Mouse (Mus musculus): ENCODE measurements around the gene Hs3st5. TPM values are rescaled to one million over a fixed set of nuclear protein-coding genes. Genes with fewer than 3 reads are reported as not detected.

The Hs3st5 gene
- polyA plus RNA-seq, 1 experiment from 2014 or later = 17.5 TPM

DNA sequence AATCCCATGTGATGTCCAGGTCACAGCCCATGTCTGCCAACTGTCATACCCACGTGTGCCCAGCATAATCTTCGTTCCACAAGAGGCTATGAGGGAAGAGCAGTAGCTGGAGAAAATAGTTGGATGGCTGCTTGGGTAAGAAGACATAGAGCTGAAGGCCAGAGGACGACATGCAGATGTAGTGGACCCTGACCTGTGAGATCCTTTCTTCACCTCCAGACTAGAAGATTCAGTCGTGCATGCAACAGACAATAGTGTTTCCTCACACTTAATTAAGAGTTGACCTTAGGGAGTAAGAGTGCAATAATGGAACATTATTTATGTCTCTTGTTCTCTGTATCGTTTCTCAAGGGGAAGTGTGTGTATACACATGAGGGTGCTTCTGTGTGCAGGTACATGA, 300.4 kb downstream of the Hs3st5 start:
- Histone ChIP-seq H3K36me3 (no peaks in the 10 kb centered on the region), H3K9ac (replicated peaks) (no peak overlapping the region), H3K9me3 (no peaks in the 10 kb centered on the region), H3K4me3 (replicated peaks) (no peak overlapping the region), H3K4me1 (replicated peaks) (peaks cover 4% of the 10 kb centered on the region; the same call in 1 of the 2 replicates), H3K4me2 (replicated peaks) (no peak overlapping the region), H3K27ac (no peak overlapping the region), H3K27me3 (no peaks in the 10 kb centered on the region)
- no peak for ATAC-seq
- WGBS = 62% methylated on average over 5 of the region's 5 CpGs

DNA sequence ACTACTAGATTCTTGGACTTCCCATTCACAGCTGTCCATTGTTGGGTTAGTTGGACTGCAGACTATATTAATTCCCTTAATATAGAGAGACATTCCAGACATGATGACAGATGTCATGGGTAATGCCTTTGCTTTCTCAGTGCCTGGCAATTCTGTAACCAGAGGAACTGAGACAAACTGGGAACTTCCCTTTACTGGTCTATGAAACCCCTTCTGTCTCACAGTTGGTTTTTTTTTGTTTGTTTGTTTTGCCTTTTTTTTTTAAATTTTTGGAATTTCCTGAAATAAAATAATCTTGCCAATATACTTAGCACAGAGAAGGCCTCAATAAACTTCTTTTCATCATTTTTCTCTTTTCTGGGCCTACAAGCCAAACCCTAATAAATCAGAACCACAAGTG, 312.3 kb downstream of the Hs3st5 start:
- no peak for ATAC-seq
- Histone ChIP-seq H3K27me3 (no peaks in the 10 kb centered on the region), H3K4me1 (replicated peaks) (no peaks in the 10 kb centered on the region), H3K27ac (no peak overlapping the region), H3K4me3 (replicated peaks) (no peak overlapping the region), H3K4me2 (replicated peaks) (no peak overlapping the region), H3K36me3 (no peaks in the 10 kb centered on the region), H3K9me3 (no peaks in the 10 kb centered on the region), H3K9ac (replicated peaks) (no peak overlapping the region)

DNA sequence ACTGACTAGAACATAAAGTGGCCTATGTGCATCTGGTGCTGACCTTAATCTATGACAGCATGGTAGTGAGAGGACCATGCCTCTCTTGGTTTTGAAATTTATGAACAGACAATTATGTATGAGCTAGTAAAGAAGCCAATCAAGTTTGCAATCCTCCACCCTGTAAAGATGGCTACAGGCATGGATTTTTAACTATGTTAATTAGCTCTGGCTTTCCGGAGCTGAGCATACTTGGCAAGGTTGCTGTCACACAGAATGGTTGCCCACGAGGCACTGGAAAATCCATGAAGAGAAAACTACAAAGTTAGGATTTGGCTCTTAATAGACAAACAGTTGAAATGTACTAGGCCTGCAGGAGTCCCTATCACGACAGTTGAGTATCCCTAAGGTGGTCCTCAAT, 322.5 kb downstream of the Hs3st5 start:
- H3K9me3 ChIP-seq = no peaks in the 10 kb centered on the region
- H3K4me2 ChIP-seq (replicated peaks) = no peak overlapping the region
- ATAC-seq = no peak
- WGBS = 73% methylated on average over 3 of the region's 3 CpGs
- no peak overlapping the region for H3K27ac ChIP-seq
- no peaks in the 10 kb centered on the region for H3K27me3 ChIP-seq
- H3K4me3 ChIP-seq (replicated peaks) = no peak overlapping the region
- no peaks in the 10 kb centered on the region for H3K4me1 ChIP-seq (replicated peaks)
- H3K36me3 ChIP-seq = no peaks in the 10 kb centered on the region
- H3K9ac ChIP-seq (replicated peaks) = no peak overlapping the region

DNA sequence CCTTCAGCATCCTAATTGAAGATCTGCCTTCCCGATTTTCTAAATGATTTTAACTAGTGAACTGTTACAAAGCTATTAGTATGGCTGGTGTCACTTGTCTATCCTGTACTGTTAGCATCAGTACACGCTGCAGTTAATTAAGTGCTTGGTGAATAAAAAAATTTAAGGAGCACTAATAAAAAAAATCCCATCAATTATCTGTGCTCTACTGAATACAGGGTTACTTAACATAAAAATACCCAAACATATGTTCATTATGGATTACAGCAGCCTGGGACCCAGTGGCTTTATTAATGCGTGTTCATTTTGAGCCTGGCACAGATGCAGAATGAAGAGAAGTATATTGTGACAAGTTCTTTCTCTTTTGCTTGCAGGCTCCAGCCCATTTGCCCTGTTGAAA, 325.6 kb downstream of the Hs3st5 start:
- Histone ChIP-seq H3K27ac (no peak overlapping the region), H3K27me3 (no peaks in the 10 kb centered on the region)
- 0 out of 2 replicates have a peak, but pooled peaks have one; percentile 27 for ATAC-seq

DNA sequence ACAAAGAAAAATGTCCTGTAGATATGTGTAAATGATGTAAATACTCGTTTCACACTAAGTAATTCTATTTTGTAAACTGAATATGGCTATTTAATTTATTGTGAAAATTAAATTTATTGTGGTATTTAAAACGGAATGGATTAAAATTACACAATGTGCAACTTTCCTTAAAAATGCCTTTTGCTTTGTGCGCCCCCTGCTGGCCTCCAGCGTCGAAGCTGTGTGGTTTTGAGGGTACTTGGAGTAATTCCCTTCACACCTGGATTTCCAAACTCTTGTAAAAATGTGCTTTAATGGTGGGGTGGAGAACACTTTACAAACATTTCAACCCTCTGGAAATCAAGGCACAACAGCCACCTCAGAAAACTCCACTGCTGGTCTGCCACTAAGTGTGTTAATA, 327.6 kb downstream of the Hs3st5 start:
- no peaks in the 10 kb centered on the region for H3K4me1 ChIP-seq (replicated peaks)

More for the DNA sequence above, 325.6 kb downstream of the Hs3st5 start:
- no peaks in the 10 kb centered on the region for H3K4me1 ChIP-seq (replicated peaks)
- WGBS = 57% methylated on average over 3 of the region's 3 CpGs
- no peaks in the 10 kb centered on the region for H3K9me3 ChIP-seq
- no peak overlapping the region for H3K4me3 ChIP-seq (replicated peaks)
- H3K36me3 ChIP-seq = no peaks in the 10 kb centered on the region
- no peak overlapping the region for H3K4me2 ChIP-seq (replicated peaks)
- no peak overlapping the region for H3K9ac ChIP-seq (replicated peaks)

DNA sequence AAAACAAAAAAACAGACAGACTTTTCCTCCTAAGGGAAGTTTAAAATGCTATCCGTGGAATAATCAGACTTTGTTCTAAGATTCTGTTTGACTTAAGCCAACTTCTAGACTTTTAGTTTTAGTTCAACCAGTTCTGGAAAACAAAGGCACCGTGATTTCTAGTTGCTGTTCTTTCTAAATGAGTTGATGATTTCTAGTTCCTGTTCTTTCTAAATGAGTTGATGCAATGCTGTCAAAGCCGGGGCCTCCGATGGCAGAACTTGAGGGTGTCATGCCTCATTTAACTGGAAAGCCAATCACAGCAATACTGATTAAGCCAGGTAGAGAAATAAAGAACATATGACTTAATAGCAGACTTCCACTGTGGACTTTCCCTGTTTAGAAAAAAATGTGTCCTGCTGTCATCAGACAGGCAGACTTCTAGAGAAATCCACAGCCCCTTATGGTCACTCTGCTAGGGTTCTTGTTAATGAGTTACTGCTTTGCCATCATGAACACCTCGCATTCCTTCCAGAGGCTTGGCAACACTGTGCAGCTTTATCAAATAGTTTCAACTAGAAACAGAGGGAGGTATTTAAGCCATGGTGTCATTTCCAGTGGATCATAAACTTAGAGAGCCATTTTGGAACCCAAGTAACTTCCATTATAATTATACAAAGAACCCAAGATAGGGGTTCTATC, 329.4 kb downstream of the Hs3st5 start:
- no peaks in the 10 kb centered on the region for H3K27me3 ChIP-seq
- H3K9me3 ChIP-seq = no peaks in the 10 kb centered on the region
- no peak for ATAC-seq
- H3K27ac ChIP-seq = no peak overlapping the region
- no peak overlapping the region for H3K9ac ChIP-seq (replicated peaks)
- H3K4me2 ChIP-seq (replicated peaks) = no peak overlapping the region
- no peaks in the 10 kb centered on the region for H3K36me3 ChIP-seq
- H3K4me3 ChIP-seq (replicated peaks) = no peak overlapping the region
- no peaks in the 10 kb centered on the region for H3K4me1 ChIP-seq (replicated peaks)
- WGBS = 83% methylated on average over 5 of the region's 5 CpGs

More for the DNA sequence above, 327.6 kb downstream of the Hs3st5 start:
- H3K4me3 ChIP-seq (replicated peaks) = no peak overlapping the region
- 15% methylated on average over 5 of the region's 5 CpGs for WGBS
- H3K9me3 ChIP-seq = no peaks in the 10 kb centered on the region
- no peak overlapping the region for H3K4me2 ChIP-seq (replicated peaks)
- H3K27me3 ChIP-seq = no peaks in the 10 kb centered on the region
- H3K9ac ChIP-seq (replicated peaks) = no peak overlapping the region
- H3K36me3 ChIP-seq = no peaks in the 10 kb centered on the region
- no peak overlapping the region for H3K27ac ChIP-seq
- ATAC-seq = no peak

DNA sequence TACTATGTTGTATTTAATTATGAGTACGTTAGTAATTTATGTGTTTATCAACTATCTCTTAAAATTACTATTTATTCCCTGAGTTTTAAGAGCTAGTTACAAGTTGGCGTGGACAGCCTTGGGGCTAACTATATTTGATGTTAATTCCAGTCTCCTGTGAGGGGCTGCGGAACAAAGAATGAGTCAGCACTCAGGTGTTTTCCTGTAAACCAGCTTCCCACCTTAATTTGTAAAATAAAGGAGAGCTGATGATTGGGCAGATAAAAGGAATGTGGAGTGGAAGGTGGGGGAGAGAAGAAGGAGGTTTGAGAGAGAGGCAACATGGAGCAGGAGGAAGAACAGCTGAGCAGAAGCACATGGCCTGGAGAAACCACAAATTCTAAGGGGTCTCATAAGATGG, 343.6 kb downstream of the Hs3st5 start:
- ATAC-seq = no peak
- WGBS = 88% methylated on average over 3 of the region's 3 CpGs
- no peak overlapping the region for H3K27ac ChIP-seq
- H3K27me3 ChIP-seq = no peaks in the 10 kb centered on the region
- no peaks in the 10 kb centered on the region for H3K4me1 ChIP-seq (replicated peaks)
- no peak overlapping the region for H3K4me2 ChIP-seq (replicated peaks)
- no peak overlapping the region for H3K9ac ChIP-seq (replicated peaks)
- H3K4me3 ChIP-seq (replicated peaks) = no peak overlapping the region
- no peaks in the 10 kb centered on the region for H3K36me3 ChIP-seq
- H3K9me3 ChIP-seq = no peaks in the 10 kb centered on the region

DNA sequence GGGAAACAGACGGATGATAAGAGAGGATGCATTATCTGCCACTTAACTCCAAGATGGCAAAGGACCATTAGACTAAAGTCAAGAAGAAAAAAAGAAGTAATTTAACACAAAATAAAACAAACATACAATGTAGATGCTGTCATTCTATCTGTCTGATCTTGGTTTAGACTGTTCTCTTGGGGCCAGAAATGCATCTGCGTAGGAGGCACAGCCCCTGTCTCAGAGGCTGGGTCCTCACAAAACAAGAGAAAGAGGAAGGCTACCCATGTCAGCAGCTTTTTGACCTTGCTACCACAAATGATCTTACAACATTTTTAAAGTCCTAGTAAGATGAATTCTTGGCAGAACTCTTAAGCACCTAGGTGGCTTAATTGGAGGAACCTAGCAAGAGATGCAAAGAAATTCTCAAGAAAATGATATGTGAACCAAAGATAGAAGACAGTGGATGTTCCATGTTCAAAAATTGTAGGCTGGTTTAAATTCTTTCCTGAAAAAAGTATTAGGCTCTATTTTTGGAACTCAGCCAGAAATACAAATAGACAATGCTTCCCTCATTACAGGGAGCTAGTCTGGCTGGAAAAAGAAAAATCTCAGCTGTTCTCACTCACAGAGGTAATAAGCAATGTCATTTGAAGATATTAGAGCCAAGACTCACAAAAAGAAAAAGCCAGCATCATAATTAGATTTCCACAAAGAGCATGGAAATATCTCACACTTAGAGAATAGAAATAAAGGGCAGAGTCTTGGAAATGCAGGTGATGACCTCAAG, 355.7 kb downstream of the Hs3st5 start:
- WGBS = 89% methylated on average over 2 of the region's 2 CpGs
- Histone ChIP-seq H3K9ac (replicated peaks) (no peak overlapping the region), H3K27ac (no peak overlapping the region), H3K27me3 (no peaks in the 10 kb centered on the region), H3K36me3 (no peaks in the 10 kb centered on the region), H3K9me3 (no peaks in the 10 kb centered on the region), H3K4me1 (replicated peaks) (no peaks in the 10 kb centered on the region), H3K4me2 (replicated peaks) (no peak overlapping the region), H3K4me3 (replicated peaks) (no peak overlapping the region)
- no peak for ATAC-seq
